Mouse (Mus musculus): Measurements from ENCODE around the gene Zfp729a.

DNA sequence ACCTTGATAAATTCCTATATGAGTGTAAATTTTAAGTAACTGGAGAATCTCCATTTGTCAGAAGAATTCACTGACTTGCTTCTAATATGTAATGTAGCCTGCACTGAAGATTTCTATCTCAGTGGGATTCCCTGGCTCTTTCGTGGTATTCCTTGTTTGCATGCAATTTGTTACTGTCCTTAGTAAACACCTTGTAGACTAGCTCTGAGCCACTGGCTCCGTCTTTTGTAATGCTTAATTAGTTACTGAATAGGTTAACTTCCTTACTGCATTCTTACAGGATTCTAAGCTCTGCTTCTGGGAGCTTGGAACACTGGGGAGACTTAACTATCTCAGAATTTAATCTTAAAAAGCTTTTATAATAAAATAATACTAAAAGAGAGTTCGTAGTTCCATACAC, 14.9 kb upstream of the Zfp729a start:
- TF ChIP-seq POLR2A (IDR thresholded peaks at IDR 0.05; ENCODE audit: control insufficient read depth, low read depth, low read length) (no peak), CTCF (IDR thresholded peaks at IDR 0.05; ENCODE audit: control insufficient read depth, insufficient read depth, insufficient replicate concordance, low read depth, low read length) (no peak)
